Mouse (Mus musculus) CH12.LX (cell line): ENCODE data around the gene Fiz1. TPM values are rescaled to one million over a fixed set of nuclear protein-coding genes. Genes with fewer than 3 reads are reported as not detected.

ENCODE experiments used
- DNase-seq: peaks from one replicate; pipeline ENCODE4 v3.0.0-alpha.2; 2013; ENCODE audit errors: extremely low read depth
- H3K27ac ChIP-seq: 2 replicates; pipeline ENCODE4 v1.5.1; 2012; ENCODE audit warnings: low read depth, mild to moderate bottlenecking, control low read depth, moderate library complexity; ENCODE audit not compliant: insufficient read depth
- H3K27me3 ChIP-seq: replicated peaks from 2 replicates; pipeline ENCODE3; 2012; ENCODE audit warnings: inconsistent platforms
- H3K36me3 ChIP-seq, 2 experiments: replicated peaks in 1 of 2; 2 replicates each; pipeline versions ENCODE3 to v1.6.1; 2012; ENCODE audit warnings: inconsistent platforms in 1 of 2, low read length in 1 of 2, mild to moderate bottlenecking in 1 of 2, mixed read lengths in 1 of 2, moderate library complexity in 1 of 2; ENCODE audit not compliant: control insufficient read depth in 1 of 2, insufficient read depth in 1 of 2
- H3K4me1 ChIP-seq, 2 experiments: 2 replicates each; pipeline ENCODE4 v1.6.1; 2012; ENCODE audit warnings: inconsistent platforms in 1 of 2, moderate library complexity in 1 of 2; ENCODE audit not compliant: insufficient read depth in 2 of 2, control insufficient read depth in 1 of 2
- H3K4me2 ChIP-seq: 2 replicates; pipeline ENCODE4 v1.6.1; 2012; ENCODE audit warnings: low read depth, mild to moderate bottlenecking, control low read depth; ENCODE audit not compliant: poor library complexity, insufficient read depth, severe bottlenecking
- H3K4me3 ChIP-seq, 3 experiments: fragments of 150-350 bp in 1 of 3; sonication (generic) in 1 of 3; replicated peaks in 1 of 3; 2 replicates each; pipeline versions ENCODE3 to v1.5.1; 2011 to 2012; ENCODE audit warnings: low read depth in 2 of 3, low read length in 2 of 3, mild to moderate bottlenecking in 2 of 3, moderate library complexity in 2 of 3, control low read depth in 1 of 3, improper control_type of control experiment in 1 of 3, inconsistent platforms in 1 of 3, mixed read lengths in 1 of 3; ENCODE audit not compliant: poor library complexity in 1 of 3
- H3K79me2 ChIP-seq: replicated peaks from 2 replicates; pipeline ENCODE4 v1.6.1; 2012; ENCODE audit warnings: mild to moderate bottlenecking, moderate library complexity; ENCODE audit not compliant: control insufficient read depth, poor library complexity, insufficient read depth, severe bottlenecking; ENCODE audit errors: extremely low read depth
- H3K9ac ChIP-seq: 2 replicates; pipeline ENCODE4 v1.6.1; 2012; ENCODE audit warnings: low read depth, mild to moderate bottlenecking, control low read depth, moderate library complexity; ENCODE audit not compliant: insufficient read depth
- H3K9me3 ChIP-seq: replicated peaks from 2 replicates; pipeline ENCODE3; 2012; ENCODE audit warnings: low read length, inconsistent platforms, mixed read lengths
- CHD1 ChIP-seq: IDR thresholded peaks from 2 replicates; pipeline ENCODE4 v1.6.1; 2012; ENCODE audit warnings: low read depth, low read length, improper control_type of control experiment, inconsistent platforms
- ELF1 ChIP-seq: IDR thresholded peaks from 2 replicates; pipeline ENCODE4 v1.6.1; 2014; ENCODE audit warnings: low read depth, mild to moderate bottlenecking, inconsistent platforms, low read length, improper control_type of control experiment
- GABPA ChIP-seq: IDR thresholded peaks from 2 replicates; pipeline ENCODE4 v1.6.1; 2012; ENCODE audit warnings: low read depth, low read length, improper control_type of control experiment, inconsistent platforms; ENCODE audit not compliant: insufficient replicate concordance
- HCFC1 ChIP-seq: IDR thresholded peaks from 2 replicates; pipeline ENCODE4 v1.6.1; 2012; ENCODE audit warnings: low read depth, mild to moderate bottlenecking, inconsistent platforms, low read length, improper control_type of control experiment
- JUN ChIP-seq: IDR thresholded peaks from 2 replicates; pipeline ENCODE4 v1.6.1; 2011; ENCODE audit warnings: low read depth, mild to moderate bottlenecking, low read length, improper control_type of control experiment, moderate library complexity; ENCODE audit not compliant: insufficient read depth
- JUND ChIP-seq: conservative IDR thresholded peaks from 2 replicates; pipeline ENCODE4 v1.6.1; 2011; ENCODE audit warnings: low read depth, low read length, improper control_type of control experiment
- KAT2A ChIP-seq: IDR thresholded peaks from 2 replicates; pipeline ENCODE4 v1.6.1; 2012; ENCODE audit warnings: low read length, improper control_type of control experiment, inconsistent platforms; ENCODE audit not compliant: insufficient replicate concordance
- MAFK ChIP-seq: IDR thresholded peaks from 2 replicates; pipeline ENCODE4 v1.6.1; 2011; ENCODE audit warnings: low read length, improper control_type of control experiment; ENCODE audit not compliant: insufficient replicate concordance
- MAX ChIP-seq: IDR thresholded peaks from 2 replicates; pipeline ENCODE4 v1.6.1; 2011; ENCODE audit warnings: low read length, improper control_type of control experiment
- MAZ ChIP-seq: IDR thresholded peaks from 2 replicates; pipeline ENCODE4 v1.6.1; 2012; ENCODE audit warnings: low read depth, mild to moderate bottlenecking, inconsistent platforms, low read length, improper control_type of control experiment, moderate library complexity
- MYC ChIP-seq: IDR thresholded peaks from 2 replicates; pipeline ENCODE4 v1.6.1; 2011; ENCODE audit warnings: low read depth, mild to moderate bottlenecking, improper control_type of control experiment, low read length
- NRF1 ChIP-seq: IDR thresholded peaks from 2 replicates; pipeline ENCODE4 v1.6.1; 2014; ENCODE audit warnings: low read depth, mild to moderate bottlenecking, inconsistent platforms, low read length, improper control_type of control experiment, moderate library complexity
- RCOR1 ChIP-seq: conservative IDR thresholded peaks from 2 replicates; pipeline ENCODE4 v1.6.1; 2012; ENCODE audit warnings: low read depth, mild to moderate bottlenecking, inconsistent platforms, low read length, improper control_type of control experiment
- SMC3 ChIP-seq: IDR thresholded peaks from 2 replicates; pipeline ENCODE4 v1.6.1; 2011; ENCODE audit warnings: low read depth, low read length, improper control_type of control experiment
- USF1 ChIP-seq: IDR thresholded peaks from 2 replicates; pipeline ENCODE4 v1.6.1; 2014; ENCODE audit warnings: low read depth, mild to moderate bottlenecking, inconsistent platforms, low read length, improper control_type of control experiment
- USF2 ChIP-seq: conservative IDR thresholded peaks from 2 replicates; pipeline ENCODE4 v1.6.1; 2011; ENCODE audit warnings: low read depth, low read length, improper control_type of control experiment
- ZKSCAN1 ChIP-seq: IDR thresholded peaks from 2 replicates; pipeline ENCODE4 v1.6.1; 2012; ENCODE audit warnings: low read depth, inconsistent platforms, low read length, improper control_type of control experiment, borderline replicate concordance
- dilution Hi-C: fragments of 300-500 bp; cut with MboI; formaldehyde crosslinking; loops from 2 replicates; pipeline ENCODE4 v1.14.3; 2020; ENCODE audit warnings: low sequenced_read_pairs; ENCODE audit not compliant: extremely low pct_unique_long_range_greater_than_20kb, extremely low pct_ligation_motif_present
- in situ Hi-C: fragments of 300-500 bp; cut with MboI; formaldehyde crosslinking; loops from 3 replicates; pipeline ENCODE4 v1.14.3; 2019; ENCODE audit warnings: low sequenced_read_pairs, low pct_ligation_motif_present, low pct_unique_long_range_greater_than_20kb, mixed read lengths
- polyA plus RNA-seq: library from polyadenylated mRNA; unstranded; fragments of >175 nt; gene quantifications from 2 replicates; pipeline ENCODE4 v1.2.1, GENCODE M21; 2012; ENCODE audit warnings: low read depth; ENCODE audit not compliant: insufficient read length
- total RNA-seq, 2 experiments: library from RNA; depleted of rRNA; stranded (reverse); fragments of 300-350 nt in 1 of 2; fragments of >200 nt in 1 of 2; gene quantifications; 2 replicates each; pipeline ENCODE4 v1.2.3; 2012 to 2014

Gene Fiz1
- total and polyA plus RNA-seq, 3 experiments: 18.4 to 40.8 (median 24.3) TPM

DNA sequence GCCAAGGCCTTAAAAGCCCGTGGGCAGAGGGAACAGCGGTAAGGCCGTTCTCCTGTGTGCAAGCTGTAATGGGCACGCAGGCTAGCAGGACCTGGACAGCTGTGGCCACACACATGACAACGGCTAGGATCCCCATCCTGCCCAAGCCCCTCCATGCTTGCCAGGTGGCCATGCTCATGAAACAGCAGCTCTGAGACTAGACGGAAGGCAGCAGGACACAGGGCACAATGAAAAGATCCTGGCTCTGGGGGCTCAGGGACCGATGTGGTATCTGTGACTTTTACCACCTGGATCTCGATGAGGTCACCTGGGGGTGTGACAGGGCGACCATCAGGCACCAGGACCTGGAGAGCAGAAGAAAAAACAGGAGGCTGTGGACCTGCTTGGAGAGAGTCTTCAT, 21.6 kb upstream of the Fiz1 start:
- Histone ChIP-seq H3K4me2 (no peak overlapping the region), H3K9me3 (peaks cover 8% of the 10 kb centered on the region), H3K79me2 (0 out of 2 replicates have a peak, but pooled peaks cover 5% of the 10 kb centered on the region), H3K27me3 (no peaks in the 10 kb centered on the region), H3K36me3 (peaks cover 22 to 54% of the 10 kb centered on the region in 2 experiments), H3K9ac (no peak overlapping the region), H3K4me3 (no peak overlapping the region), H3K4me1 (peaks cover 4 to 17% of the 10 kb centered on the region in 2 experiments), H3K27ac (no peak overlapping the region)
- dilution Hi-C loops: no loop called here
- TF ChIP-seq CHD1 (no peak), ELF1 (no peak), MYC (no peak), ZKSCAN1 (no peak), USF2 (no peak)
- no peak for DNase-seq
- in situ Hi-C loops: no loop called here

DNA sequence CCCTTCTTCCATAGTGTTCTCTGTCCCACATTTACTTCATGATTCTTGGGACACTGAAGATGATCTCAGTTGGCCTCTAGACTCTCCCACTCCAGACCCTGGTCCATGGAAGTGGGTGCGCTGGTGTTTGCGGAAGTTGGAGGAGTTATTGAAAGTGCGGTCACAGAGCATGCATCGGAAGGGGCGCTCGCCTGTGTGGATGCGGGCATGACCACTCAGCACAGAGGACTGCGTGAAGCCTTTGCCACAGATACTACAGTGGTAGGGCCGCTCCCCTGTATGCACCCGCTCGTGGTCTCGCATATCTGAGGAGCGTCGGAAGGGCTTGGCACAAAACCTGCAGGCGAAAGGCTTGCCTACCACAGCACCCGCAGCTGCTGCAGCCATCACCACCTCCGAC, 21.1 kb upstream of the Fiz1 start:
- H3K4me1 ChIP-seq: peaks cover 4 to 17% of the 10 kb centered on the region in 2 experiments

DNA sequence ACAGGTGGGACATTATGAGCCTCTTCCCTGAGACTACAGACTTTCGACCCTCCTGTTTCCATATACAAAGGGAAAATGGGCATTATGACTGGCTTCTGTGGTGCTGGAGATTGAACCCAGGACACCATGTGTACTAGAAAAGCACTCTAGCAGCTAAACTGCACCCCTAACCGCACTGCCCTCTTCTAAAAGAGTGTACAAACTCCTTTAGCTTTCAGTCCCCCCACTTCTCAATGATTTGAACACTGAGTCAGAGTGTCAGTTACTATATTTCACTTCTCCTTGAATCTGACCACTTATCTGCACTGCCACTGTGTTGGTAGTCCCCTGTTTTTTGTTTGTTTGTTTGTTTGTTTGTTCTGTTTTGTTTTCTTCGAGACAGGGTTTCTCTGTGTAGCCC, 19.3 kb upstream of the Fiz1 start, which contains the start of gene 4632433K11Rik:
4632433K11Rik (plus strand) TSS at position 301 of the 400 bp plus-strand sequence.
- DNase-seq: no peak
- 0 out of 2 replicates have a peak, but pooled peaks cover under 1% of the 10 kb centered on the region for H3K79me2 ChIP-seq
- no peak within 1 kb of the TSS for H3K27ac ChIP-seq
- in situ Hi-C loops (no loop called here), dilution Hi-C loops (no loop called here)
- peaks cover 0 to 9% of the 10 kb centered on the region in 2 experiments; a peak in 3 of 4 replicates for H3K4me1 ChIP-seq
- TF ChIP-seq MYC (no peak), MAZ (no peak), USF1 (no peak), JUND (no peak), JUN (no peak), SMC3 (no peak), HCFC1 (no peak), MAFK (no peak)
- no peak within 1 kb of the TSS for H3K4me3 ChIP-seq
- H3K36me3 ChIP-seq: peaks cover 45 to 73% of the 10 kb centered on the region in 2 experiments
- no peak within 1 kb of the TSS for H3K9ac ChIP-seq
- H3K4me2 ChIP-seq: no peak within 1 kb of the TSS
- peaks cover 30% of the 10 kb centered on the region for H3K9me3 ChIP-seq
- no peaks in the 10 kb centered on the region for H3K27me3 ChIP-seq

More for the DNA sequence above, 21.1 kb upstream of the Fiz1 start:
- TF ChIP-seq RCOR1 (no peak), MAX (no peak), JUND (no peak), SMC3 (no peak), KAT2A (no peak), MAFK (no peak), NRF1 (no peak), GABPA (no peak), CHD1 (no peak)
- in situ Hi-C loops: no loop called here
- dilution Hi-C loops: no loop called here
- Histone ChIP-seq H3K79me2 (0 out of 2 replicates have a peak, but pooled peaks cover 5% of the 10 kb centered on the region), H3K27me3 (no peaks in the 10 kb centered on the region), H3K4me2 (no peak overlapping the region), H3K4me3 (no peak overlapping the region), H3K9ac (no peak overlapping the region), H3K27ac (no peak overlapping the region), H3K36me3 (peaks cover 27 to 57% of the 10 kb centered on the region in 2 experiments), H3K9me3 (peaks cover 13% of the 10 kb centered on the region)
- no peak for DNase-seq
